Mouse (Mus musculus) brain, embryonic 14.5 days (tissue): ENCODE data around the gene Ift122.

Experiments used
- CTCF ChIP-seq: fragments of 200-500 bp; IDR thresholded peaks from 2 replicates; pipeline ENCODE4 v1.5.1; 2012; ENCODE audit warnings: inconsistent platforms, mild to moderate bottlenecking, moderate library complexity, borderline replicate concordance; ENCODE audit not compliant: insufficient read depth, insufficient read length; ENCODE audit errors: extremely low read depth
- POLR2A ChIP-seq: fragments of 200-500 bp; IDR thresholded peaks from 2 replicates; pipeline ENCODE4 v1.6.1; 2012; ENCODE audit warnings: mild to moderate bottlenecking, inconsistent platforms, borderline replicate concordance; ENCODE audit not compliant: poor library complexity, insufficient read depth, insufficient read length, severe bottlenecking; ENCODE audit errors: extremely low read depth

DNA sequence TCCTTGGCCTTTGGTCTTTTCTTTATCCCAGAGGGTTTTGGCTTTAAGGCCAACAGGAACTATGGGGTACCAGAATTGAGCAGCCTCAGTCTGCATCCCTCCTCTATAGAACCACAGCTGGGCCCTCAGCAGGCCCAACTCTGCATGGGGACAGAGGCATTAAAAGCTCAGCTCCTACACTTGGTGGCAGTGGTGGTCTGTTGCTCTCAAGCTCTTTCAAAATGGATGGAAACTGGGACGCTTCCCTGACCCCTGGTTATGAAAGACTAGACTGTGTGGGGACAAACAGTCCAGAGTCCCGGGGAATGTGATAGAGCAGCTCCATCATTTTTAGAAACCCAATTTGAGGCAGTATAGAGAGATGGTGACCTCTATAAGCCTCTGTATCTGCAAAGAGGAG lies 84.7 kb downstream of the Ift122 start:
- TF ChIP-seq POLR2A = no peak
- TF ChIP-seq CTCF = no peak
